Mouse (Mus musculus): Measurements from ENCODE around the gene Armc9. TPM values are rescaled to one million over a fixed set of nuclear protein-coding genes. Genes with fewer than 3 reads are reported as not detected.
A peak's percentile ranks its signal among the peaks of the same experiment; 100 is the strongest.

Gene Armc9
- polyA plus RNA-seq, 1 experiment from 2014 or later, result 13.7 TPM

DNA sequence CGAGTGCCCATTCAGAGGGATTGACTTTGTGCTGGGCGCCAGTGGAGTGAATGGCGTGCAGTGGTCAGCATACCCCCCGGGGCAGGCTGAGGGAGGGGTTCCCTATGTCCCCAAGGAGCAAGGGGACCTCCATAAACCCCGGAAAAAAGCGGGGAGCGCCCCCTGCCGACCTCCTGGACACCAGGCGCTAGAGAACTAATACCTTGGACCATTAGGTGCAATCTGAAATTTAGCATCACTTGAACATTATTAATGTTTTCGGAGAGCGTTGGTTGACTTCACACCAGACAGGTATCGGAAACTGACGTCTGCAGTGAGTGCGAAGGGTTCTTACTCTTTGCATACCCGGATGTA is 159.2 kb downstream of the Armc9 start:
- Histone ChIP-seq H3K27ac (replicated peaks) (no peak overlapping the region), H3K9me3 (no peaks in the 10 kb centered on the region), H3K4me3 (no peak overlapping the region; the same call in 1 of the 2 replicates), H3K9ac (no peak overlapping the region), H3K4me2 (peak overlapping the region; percentile 37), H3K36me3 (no peaks in the 10 kb centered on the region), H3K27me3 (replicated peaks) (peaks cover 12% of the 10 kb centered on the region; the same call in 1 of the 2 replicates), H3K4me1 (no peaks in the 10 kb centered on the region; the same call in 1 of the 2 replicates)
- WGBS, result 24% methylated on average over 15 of the region's 15 CpGs
- no peak for ATAC-seq (ENCODE audit: extremely low read depth, insufficient number of reproducible peaks, low FRiP score, low TSS enrichment)

DNA sequence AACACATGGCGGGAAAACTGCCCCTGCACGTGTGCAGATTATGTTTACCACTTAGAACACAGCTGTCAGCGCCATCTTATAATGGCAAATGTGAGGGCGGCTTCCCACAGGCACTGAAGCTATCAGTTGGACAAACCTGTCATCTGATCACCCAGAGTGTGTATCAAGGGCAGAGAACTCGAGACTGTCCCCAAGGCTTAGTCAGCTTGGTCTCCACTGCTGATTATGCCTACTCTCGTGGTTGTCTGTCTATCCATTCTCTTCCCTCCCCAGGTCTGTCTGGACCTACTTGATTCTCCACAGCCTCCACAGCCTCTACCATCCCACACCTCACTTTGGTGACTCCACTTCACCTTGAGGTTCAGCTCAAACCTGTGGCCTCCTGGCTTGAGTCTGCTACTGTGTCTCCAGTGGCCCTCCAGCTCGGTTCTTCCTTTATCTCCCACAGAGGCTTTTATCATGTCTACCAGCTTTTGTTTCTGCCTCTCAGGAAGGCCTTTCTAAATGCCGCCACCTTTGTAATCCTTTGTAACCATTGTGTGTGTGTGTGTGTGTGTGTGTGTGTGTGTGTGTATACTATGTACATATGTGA is 166.3 kb downstream of the Armc9 start:
- no peak overlapping the region for H3K27ac ChIP-seq (replicated peaks)
- ATAC-seq (ENCODE audit: extremely low read depth, insufficient number of reproducible peaks, low FRiP score, low TSS enrichment), result no peak
- no peak overlapping the region for H3K4me3 ChIP-seq
- H3K4me1 ChIP-seq, result no peaks in the 10 kb centered on the region
- H3K9ac ChIP-seq, result no peak overlapping the region
- no peak overlapping the region for H3K4me2 ChIP-seq
- no peaks in the 10 kb centered on the region for H3K9me3 ChIP-seq
- no peaks in the 10 kb centered on the region for H3K27me3 ChIP-seq (replicated peaks)
- H3K36me3 ChIP-seq, result no peaks in the 10 kb centered on the region
- WGBS, result 80% methylated on average over 6 of the region's 8 CpGs

Other genes with a start within 250 kb of the Armc9 start
- 0.19 TPM in 1 of 2 replicates, not detected in the other for gene 4933407L21Rik, start 226.3 kb upstream of the Armc9 start, polyA plus RNA-seq (2015; fragmentation: Nextera tagmentation; extraction: Ambion mirVana)
- gene Gpr55, start 193.8 kb upstream of the Armc9 start, polyA plus RNA-seq (2015; fragmentation: Nextera tagmentation; extraction: Ambion mirVana), result 0.04 TPM in 1 of 2 replicates, not detected in the other
- not detected in 2 replicates for gene Spata3, start 138.0 kb upstream of the Armc9 start, polyA plus RNA-seq (2015; fragmentation: Nextera tagmentation; extraction: Ambion mirVana)
- 0.67 and 0.89 TPM in 2 replicates for gene 2810459M11Rik, start 108.9 kb upstream of the Armc9 start, polyA plus RNA-seq (2015; fragmentation: Nextera tagmentation; extraction: Ambion mirVana)
- gene Psmd1, start 90.4 kb upstream of the Armc9 start, polyA plus RNA-seq (2015; fragmentation: Nextera tagmentation; extraction: Ambion mirVana), result 126 and 140 TPM in 2 replicates
- 0.20 and 0.39 TPM in 2 replicates for gene Htr2b, start 42.8 kb upstream of the Armc9 start, polyA plus RNA-seq (2015; fragmentation: Nextera tagmentation; extraction: Ambion mirVana)
- gene Gm21972, start 21.1 kb upstream of the Armc9 start, polyA plus RNA-seq (2015; fragmentation: Nextera tagmentation; extraction: Ambion mirVana), result 0.28 TPM in 1 of 2 replicates, not detected in the other
- gene B3gnt7, start 148.1 kb downstream of the Armc9 start, polyA plus RNA-seq (2015; fragmentation: Nextera tagmentation; extraction: Ambion mirVana), result 3.2 and 4.5 TPM in 2 replicates
- 247 TPM in 2 replicates for gene Ncl, start 204.6 kb downstream of the Armc9 start, polyA plus RNA-seq (2015; fragmentation: Nextera tagmentation; extraction: Ambion mirVana)

All from heart, embryonic 13.5 days (tissue).